Mouse (Mus musculus): ENCODE results near the gene Cd160. TPM values are rescaled to one million over a fixed set of nuclear protein-coding genes. Genes with fewer than 3 reads are reported as not detected.

Gene Cd160
- polyA plus RNA-seq, 1 experiment from 2014 or later = 0.08 TPM

DNA sequence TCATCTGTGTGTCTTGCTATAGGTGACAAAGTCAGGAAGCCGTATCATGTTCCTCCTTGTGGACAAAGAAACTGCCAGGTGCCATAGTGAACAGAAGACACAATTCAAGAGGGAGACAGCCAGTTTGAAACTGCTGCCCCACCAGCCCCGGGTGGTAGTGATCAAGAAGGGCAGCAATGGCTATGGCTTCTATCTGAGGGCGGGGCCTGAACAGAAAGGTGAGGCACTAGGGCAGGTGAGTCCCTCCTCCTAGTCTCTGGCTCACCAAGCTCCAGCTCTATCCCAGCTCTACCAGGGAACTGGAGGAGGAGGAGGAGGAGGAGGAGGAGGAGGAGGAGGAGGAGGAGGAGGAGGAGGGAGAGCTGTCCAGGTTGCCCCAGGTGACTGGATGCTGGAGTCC is 26.7 kb upstream of the Cd160 start:
- no peak for ATAC-seq (ENCODE audit: low FRiP score, low TSS enrichment)
- 73% methylated on average over 3 of the region's 3 CpGs for WGBS

DNA sequence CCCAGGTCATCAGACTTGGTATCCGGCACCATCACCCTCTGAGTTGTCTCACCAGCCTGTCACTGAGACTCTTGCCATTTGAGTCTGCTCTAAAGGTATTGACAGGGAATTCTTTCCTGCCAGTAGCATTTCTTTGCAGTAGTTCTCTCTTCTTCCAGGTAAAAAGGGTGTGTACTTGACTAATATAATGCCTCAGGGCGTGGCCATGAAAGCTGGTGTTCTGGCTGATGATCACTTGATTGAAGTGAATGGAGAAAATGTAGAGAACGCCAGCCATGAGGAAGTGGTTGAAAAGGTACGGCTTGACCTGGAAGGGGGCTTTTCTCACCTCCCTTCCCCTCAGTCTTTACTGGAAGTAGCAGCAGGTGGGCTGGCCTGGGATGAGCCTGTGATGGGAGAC is 25.2 kb upstream of the Cd160 start:
- H3K4me3 ChIP-seq (ENCODE audit: low read length) = no peak overlapping the region
- no peaks in the 10 kb centered on the region for H3K4me1 ChIP-seq (ENCODE audit: control insufficient read depth, insufficient read depth, low read length)
- H3K27ac ChIP-seq (ENCODE audit: low read depth, low read length) = no peak overlapping the region
- no peak overlapping the region for H3K4me2 ChIP-seq (replicated peaks; ENCODE audit: low read depth, low read length)
- no peaks in the 10 kb centered on the region for H3K27me3 ChIP-seq (ENCODE audit: control insufficient read depth, insufficient read depth, low read length)
- H3K9ac ChIP-seq (ENCODE audit: low read depth, low read length) = no peak overlapping the region
- whole genome bisulfite sequencing = 88% methylated on average over 4 of the region's 4 CpGs
- no peaks in the 10 kb centered on the region for H3K9me3 ChIP-seq (ENCODE audit: control insufficient read depth, low read length)
- H3K36me3 ChIP-seq (ENCODE audit: control insufficient read depth, insufficient read depth, low read length) = no peaks in the 10 kb centered on the region
- no peak for ATAC-seq (ENCODE audit: low FRiP score, low TSS enrichment)

More for the DNA sequence above, 26.7 kb upstream of the Cd160 start:
- Histone ChIP-seq H3K27me3 (ENCODE audit: control insufficient read depth, insufficient read depth, low read length) (no peaks in the 10 kb centered on the region), H3K4me3 (ENCODE audit: low read length) (no peak overlapping the region), H3K4me2 (replicated peaks; ENCODE audit: low read depth, low read length) (no peak overlapping the region), H3K9me3 (ENCODE audit: control insufficient read depth, low read length) (no peaks in the 10 kb centered on the region), H3K9ac (ENCODE audit: low read depth, low read length) (no peak overlapping the region), H3K4me1 (ENCODE audit: control insufficient read depth, insufficient read depth, low read length) (no peaks in the 10 kb centered on the region), H3K27ac (ENCODE audit: low read depth, low read length) (no peak overlapping the region), H3K36me3 (ENCODE audit: control insufficient read depth, insufficient read depth, low read length) (no peaks in the 10 kb centered on the region)

DNA sequence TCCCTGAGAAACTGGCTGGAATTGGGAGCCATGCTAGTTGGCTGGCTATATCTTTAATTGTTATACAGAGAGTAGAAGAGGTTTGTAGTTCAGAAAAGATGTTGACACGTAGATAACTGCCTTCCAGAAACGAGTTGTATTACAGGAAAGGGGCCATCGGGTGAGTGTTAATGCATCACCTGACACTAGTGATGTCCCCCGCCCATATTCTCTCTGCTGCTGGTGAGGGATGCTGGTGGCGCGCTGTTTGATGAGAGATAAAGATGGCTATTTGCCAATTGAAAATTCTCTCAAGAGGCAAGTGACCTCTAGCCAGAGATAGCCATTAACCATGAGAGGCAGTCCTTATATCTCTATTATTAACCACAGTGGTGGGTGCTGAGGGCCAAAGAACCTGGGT is 23.4 kb upstream of the Cd160 start:
- H3K9ac ChIP-seq (ENCODE audit: low read depth, low read length) = no peak overlapping the region
- ATAC-seq (ENCODE audit: low FRiP score, low TSS enrichment) = no peak
- H3K9me3 ChIP-seq (ENCODE audit: control insufficient read depth, low read length) = no peaks in the 10 kb centered on the region
- no peak overlapping the region for H3K27ac ChIP-seq (ENCODE audit: low read depth, low read length)
- peaks cover 2% of the 10 kb centered on the region for H3K4me1 ChIP-seq (ENCODE audit: control insufficient read depth, insufficient read depth, low read length)
- no peak overlapping the region for H3K4me2 ChIP-seq (replicated peaks; ENCODE audit: low read depth, low read length)
- H3K36me3 ChIP-seq (ENCODE audit: control insufficient read depth, insufficient read depth, low read length) = no peaks in the 10 kb centered on the region
- 77% methylated on average over 6 of the region's 6 CpGs for WGBS
- no peaks in the 10 kb centered on the region for H3K27me3 ChIP-seq (ENCODE audit: control insufficient read depth, insufficient read depth, low read length)
- H3K4me3 ChIP-seq (ENCODE audit: low read length) = no peak overlapping the region

DNA sequence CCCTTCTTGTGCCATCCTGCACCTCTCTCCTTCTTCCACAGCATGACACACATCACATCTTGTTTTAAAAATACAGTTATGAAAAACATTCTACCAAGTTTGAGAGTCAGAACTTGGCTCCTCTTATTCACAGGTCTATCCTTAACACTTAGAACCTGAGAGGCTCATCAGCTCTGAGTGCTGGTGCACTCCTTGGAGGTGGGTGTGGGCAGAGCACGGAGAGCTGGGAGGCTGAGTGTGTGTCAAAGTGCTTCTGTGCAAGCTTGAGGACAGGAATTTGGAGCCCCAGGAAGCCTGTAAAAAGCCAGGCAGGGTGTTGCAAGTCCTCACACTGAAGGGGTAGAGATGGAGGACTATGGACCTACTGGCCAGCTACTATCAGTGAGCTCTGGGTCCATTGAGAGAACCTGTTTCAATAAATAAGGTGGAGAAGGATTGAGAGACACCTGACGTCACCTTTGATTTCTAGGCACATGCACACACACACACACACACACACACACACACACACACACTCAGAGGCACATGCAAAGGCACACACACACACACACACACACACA is 20.1 kb upstream of the Cd160 start:
- ATAC-seq (ENCODE audit: low FRiP score, low TSS enrichment) = no peak
- Histone ChIP-seq H3K27ac (ENCODE audit: low read depth, low read length) (no peak overlapping the region), H3K36me3 (ENCODE audit: control insufficient read depth, insufficient read depth, low read length) (no peaks in the 10 kb centered on the region), H3K4me3 (ENCODE audit: low read length) (no peak overlapping the region), H3K4me2 (replicated peaks; ENCODE audit: low read depth, low read length) (no peak overlapping the region), H3K27me3 (ENCODE audit: control insufficient read depth, insufficient read depth, low read length) (no peaks in the 10 kb centered on the region), H3K4me1 (ENCODE audit: control insufficient read depth, insufficient read depth, low read length) (peaks cover 4% of the 10 kb centered on the region), H3K9ac (ENCODE audit: low read depth, low read length) (no peak overlapping the region), H3K9me3 (ENCODE audit: control insufficient read depth, low read length) (no peaks in the 10 kb centered on the region)
- 78% methylated on average over 2 of the region's 2 CpGs for WGBS

DNA sequence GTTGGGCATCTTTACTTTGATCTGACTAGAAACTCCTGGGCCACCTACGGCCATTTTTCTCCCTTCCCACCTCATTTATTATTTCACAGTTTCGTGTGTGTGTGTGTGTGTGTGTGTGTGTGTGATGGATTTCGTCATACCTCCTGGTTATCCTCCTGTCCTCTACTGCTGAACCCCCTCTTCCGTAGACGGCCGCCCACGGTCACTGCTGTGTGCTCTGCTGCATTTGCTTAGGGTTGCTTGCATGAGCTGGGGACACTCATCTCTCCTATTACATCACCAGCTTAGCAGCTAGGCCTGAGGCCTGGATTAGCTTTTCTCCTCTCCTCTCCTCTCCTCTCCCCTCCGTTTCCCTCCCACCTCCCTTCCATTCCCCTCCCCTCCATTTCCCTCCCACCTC is 19.3 kb upstream of the Cd160 start:
- WGBS = 90% methylated on average over 7 of the region's 8 CpGs
- H3K27me3 ChIP-seq (ENCODE audit: control insufficient read depth, insufficient read depth, low read length) = no peaks in the 10 kb centered on the region
- no peak for ATAC-seq (ENCODE audit: low FRiP score, low TSS enrichment)

DNA sequence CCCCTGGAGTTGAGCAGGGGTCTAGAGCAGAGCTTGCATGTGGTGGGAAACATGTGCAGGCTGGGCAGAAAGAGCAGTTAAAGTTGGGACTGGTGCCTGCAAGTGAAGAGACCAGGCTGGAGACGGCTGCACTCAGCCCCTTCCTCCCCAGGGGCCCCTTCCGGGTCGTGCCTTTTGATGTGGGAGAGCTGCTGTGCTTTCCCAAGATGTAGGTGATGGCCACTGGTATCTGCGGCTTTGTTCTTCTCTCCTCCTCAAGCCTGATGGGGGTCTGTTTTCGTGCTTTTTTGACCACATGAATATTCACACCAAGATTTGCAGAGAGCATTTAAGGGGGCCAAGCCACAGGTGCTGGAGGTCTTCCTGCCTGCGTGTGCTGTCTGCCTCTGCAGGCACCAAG is 18.5 kb upstream of the Cd160 start:
- Histone ChIP-seq H3K9me3 (ENCODE audit: control insufficient read depth, low read length) (no peaks in the 10 kb centered on the region), H3K9ac (ENCODE audit: low read depth, low read length) (no peak overlapping the region), H3K4me2 (replicated peaks; ENCODE audit: low read depth, low read length) (no peak overlapping the region), H3K4me1 (ENCODE audit: control insufficient read depth, insufficient read depth, low read length) (peaks cover 4% of the 10 kb centered on the region), H3K36me3 (ENCODE audit: control insufficient read depth, insufficient read depth, low read length) (no peaks in the 10 kb centered on the region), H3K27ac (ENCODE audit: low read depth, low read length) (no peak overlapping the region), H3K27me3 (ENCODE audit: control insufficient read depth, insufficient read depth, low read length) (no peaks in the 10 kb centered on the region), H3K4me3 (ENCODE audit: low read length) (no peak overlapping the region)
- no peak for ATAC-seq (ENCODE audit: low FRiP score, low TSS enrichment)
- WGBS = 12% methylated on average over 6 of the region's 6 CpGs

More for the DNA sequence above, 19.3 kb upstream of the Cd160 start:
- Histone ChIP-seq H3K9me3 (ENCODE audit: control insufficient read depth, low read length) (no peaks in the 10 kb centered on the region), H3K36me3 (ENCODE audit: control insufficient read depth, insufficient read depth, low read length) (no peaks in the 10 kb centered on the region), H3K4me1 (ENCODE audit: control insufficient read depth, insufficient read depth, low read length) (peaks cover 4% of the 10 kb centered on the region), H3K27ac (ENCODE audit: low read depth, low read length) (no peak overlapping the region), H3K4me2 (replicated peaks; ENCODE audit: low read depth, low read length) (no peak overlapping the region), H3K4me3 (ENCODE audit: low read length) (no peak overlapping the region), H3K9ac (ENCODE audit: low read depth, low read length) (no peak overlapping the region)

DNA sequence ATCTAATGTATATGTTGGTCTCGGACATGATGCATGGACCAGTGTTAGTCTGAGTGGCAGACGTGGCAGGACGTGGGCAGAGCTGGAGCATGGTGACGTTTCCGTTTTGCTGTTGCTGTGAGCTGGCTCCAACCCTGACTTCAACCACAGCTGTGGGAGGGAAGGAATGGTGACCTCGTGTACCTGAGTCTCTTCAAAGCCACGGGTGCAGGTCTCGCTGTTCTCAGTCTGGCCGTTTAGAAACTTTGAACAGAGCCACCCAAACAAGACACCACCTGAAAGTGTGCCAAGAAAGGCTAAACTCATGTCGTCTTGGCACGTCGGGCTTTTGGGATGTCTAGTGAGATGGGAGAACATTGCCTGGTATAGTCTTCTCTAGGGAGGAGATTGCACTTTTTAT is 17.8 kb upstream of the Cd160 start:
- Histone ChIP-seq H3K27ac (ENCODE audit: low read depth, low read length) (no peak overlapping the region), H3K9ac (ENCODE audit: low read depth, low read length) (no peak overlapping the region), H3K36me3 (ENCODE audit: control insufficient read depth, insufficient read depth, low read length) (no peaks in the 10 kb centered on the region), H3K9me3 (ENCODE audit: control insufficient read depth, low read length) (no peaks in the 10 kb centered on the region), H3K4me2 (replicated peaks; ENCODE audit: low read depth, low read length) (no peak overlapping the region), H3K4me3 (ENCODE audit: low read length) (no peak overlapping the region), H3K4me1 (ENCODE audit: control insufficient read depth, insufficient read depth, low read length) (peaks cover 4% of the 10 kb centered on the region), H3K27me3 (ENCODE audit: control insufficient read depth, insufficient read depth, low read length) (no peaks in the 10 kb centered on the region)
- WGBS = 88% methylated on average over 12 of the region's 12 CpGs
- ATAC-seq (ENCODE audit: low FRiP score, low TSS enrichment) = no peak

DNA sequence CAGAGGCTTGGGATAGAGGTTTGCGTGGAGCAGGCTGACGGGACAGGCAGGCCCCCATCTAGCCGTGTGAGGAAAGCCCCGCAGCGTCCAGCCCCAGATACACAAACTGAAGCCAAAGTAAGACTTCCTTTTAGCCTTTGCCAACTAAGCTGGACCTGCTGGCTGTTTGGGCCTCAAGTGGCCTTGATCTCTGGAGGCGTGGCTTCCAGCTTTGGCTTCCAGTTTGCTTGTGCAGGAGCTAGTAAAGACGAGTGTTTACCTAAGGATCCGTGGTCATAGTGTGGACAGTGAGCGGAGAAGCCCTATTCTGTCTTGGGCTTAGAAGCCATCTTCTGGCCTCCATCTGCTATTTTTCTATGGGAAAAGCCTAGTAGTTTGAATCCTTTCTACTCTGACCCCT is 16.7 kb upstream of the Cd160 start:
- 81% methylated on average over 9 of the region's 9 CpGs for WGBS

DNA sequence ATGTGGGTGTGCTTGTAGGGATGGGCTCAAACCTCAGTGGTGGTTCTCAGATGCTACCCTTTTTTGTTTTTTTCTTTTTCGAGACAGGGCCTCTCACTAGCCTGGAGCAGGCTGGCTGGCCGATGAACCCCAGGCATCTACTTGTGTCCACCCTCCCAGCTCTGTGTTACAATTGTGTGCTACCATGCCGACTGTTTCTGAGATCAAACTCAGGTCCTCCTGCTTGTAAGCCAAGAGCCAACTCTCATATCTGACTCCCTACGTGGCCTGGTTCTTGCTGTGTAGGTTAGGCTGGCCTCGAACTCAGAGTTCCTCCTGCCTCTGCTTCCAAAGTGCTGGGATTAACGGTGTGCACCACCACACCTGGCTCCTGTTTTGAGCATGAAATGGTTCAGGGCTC is 16.0 kb upstream of the Cd160 start:
- H3K4me2 ChIP-seq (replicated peaks; ENCODE audit: low read depth, low read length) = no peak overlapping the region
- WGBS = 95% methylated on average over 6 of the region's 6 CpGs
- no peak overlapping the region for H3K27ac ChIP-seq (ENCODE audit: low read depth, low read length)
- no peak for ATAC-seq (ENCODE audit: low FRiP score, low TSS enrichment)
- no peaks in the 10 kb centered on the region for H3K9me3 ChIP-seq (ENCODE audit: control insufficient read depth, low read length)
- no peak overlapping the region for H3K9ac ChIP-seq (ENCODE audit: low read depth, low read length)
- H3K36me3 ChIP-seq (ENCODE audit: control insufficient read depth, insufficient read depth, low read length) = no peaks in the 10 kb centered on the region
- no peaks in the 10 kb centered on the region for H3K27me3 ChIP-seq (ENCODE audit: control insufficient read depth, insufficient read depth, low read length)
- no peak overlapping the region for H3K4me3 ChIP-seq (ENCODE audit: low read length)
- H3K4me1 ChIP-seq (ENCODE audit: control insufficient read depth, insufficient read depth, low read length) = peaks cover 4% of the 10 kb centered on the region

More for the DNA sequence above, 16.7 kb upstream of the Cd160 start:
- Histone ChIP-seq H3K4me2 (replicated peaks; ENCODE audit: low read depth, low read length) (no peak overlapping the region), H3K9ac (ENCODE audit: low read depth, low read length) (no peak overlapping the region), H3K27me3 (ENCODE audit: control insufficient read depth, insufficient read depth, low read length) (no peaks in the 10 kb centered on the region), H3K4me1 (ENCODE audit: control insufficient read depth, insufficient read depth, low read length) (peaks cover 4% of the 10 kb centered on the region), H3K9me3 (ENCODE audit: control insufficient read depth, low read length) (no peaks in the 10 kb centered on the region), H3K36me3 (ENCODE audit: control insufficient read depth, insufficient read depth, low read length) (no peaks in the 10 kb centered on the region), H3K27ac (ENCODE audit: low read depth, low read length) (no peak overlapping the region), H3K4me3 (ENCODE audit: low read length) (no peak overlapping the region)
- no peak for ATAC-seq (ENCODE audit: low FRiP score, low TSS enrichment)

Data from kidney, embryonic 14.5 days (tissue).